Mouse (Mus musculus) small intestine, adult 2 months (tissue): ENCODE results near the gene Ifit2.

Experiments
- CTCF ChIP-seq: fragments of 200-500 bp; IDR thresholded peaks from 2 replicates; pipeline ENCODE4 v1.5.1; 2012; ENCODE audit warnings: low read depth, mild to moderate bottlenecking, control low read depth, inconsistent platforms, low read length, moderate library complexity, mixed read lengths; ENCODE audit not compliant: insufficient replicate concordance, insufficient read length; ENCODE audit errors: extremely low read depth
- POLR2A ChIP-seq: fragments of 200-500 bp; IDR thresholded peaks from 2 replicates; pipeline ENCODE4 v1.6.1; 2012; ENCODE audit warnings: low read depth, mild to moderate bottlenecking, control low read depth, inconsistent platforms, low read length, moderate library complexity

DNA sequence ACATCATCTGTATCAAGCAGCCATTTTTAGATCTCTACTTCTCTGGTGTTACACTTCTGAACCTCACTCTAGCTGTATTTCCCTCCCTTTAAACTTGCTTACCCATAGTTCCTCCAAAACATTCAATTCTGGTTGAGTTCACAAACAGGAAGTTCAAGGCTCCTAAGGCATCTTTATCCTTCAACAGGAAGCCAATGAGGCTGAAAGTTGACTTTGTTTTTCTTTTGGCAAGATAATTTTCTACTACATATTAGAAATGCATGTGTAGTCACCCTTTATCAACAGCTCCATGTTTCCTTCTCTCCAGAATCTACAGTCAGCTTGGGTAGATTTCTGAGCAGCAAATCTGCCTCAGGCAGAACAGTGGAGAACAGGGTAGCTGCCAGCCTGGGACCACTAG is 12.1 kb downstream of the Ifit2 start:
- TF ChIP-seq POLR2A, result no peak
- TF ChIP-seq CTCF, result no peak
